Mouse (Mus musculus) MEL (cell line): ENCODE data around the gene Ssh2.

Experiments used
- CTCF ChIP-seq, 3 experiments: IDR thresholded peaks in 2 of 3; conservative IDR thresholded peaks in 1 of 3; 2 replicates each; pipeline ENCODE4 v1.5.1; 2011 to 2012; ENCODE audit warnings: low read length in 3 of 3, low read depth in 2 of 3, mild to moderate bottlenecking in 2 of 3, improper control_type of control experiment in 1 of 3, inconsistent platforms in 1 of 3, mixed read lengths in 1 of 3, moderate library complexity in 1 of 3; ENCODE audit not compliant: control insufficient read depth in 1 of 3, insufficient read depth in 1 of 3, poor library complexity in 1 of 3, severe bottlenecking in 1 of 3
- POLR2A ChIP-seq, 2 experiments: IDR thresholded peaks; 2 replicates each; pipeline ENCODE4 v1.6.1; 2011 to 2012; ENCODE audit warnings: low read length in 2 of 2, mild to moderate bottlenecking in 2 of 2, control low read depth in 1 of 2, improper control_type of control experiment in 1 of 2, low read depth in 1 of 2, moderate library complexity in 1 of 2; ENCODE audit not compliant: control insufficient read depth in 1 of 2, insufficient read depth in 1 of 2, poor library complexity in 1 of 2
- ZMIZ1 ChIP-seq: IDR thresholded peaks from 2 replicates; pipeline ENCODE4 v1.6.1; 2012; ENCODE audit warnings: low read depth, mild to moderate bottlenecking, inconsistent platforms, low read length, improper control_type of control experiment, moderate library complexity

DNA sequence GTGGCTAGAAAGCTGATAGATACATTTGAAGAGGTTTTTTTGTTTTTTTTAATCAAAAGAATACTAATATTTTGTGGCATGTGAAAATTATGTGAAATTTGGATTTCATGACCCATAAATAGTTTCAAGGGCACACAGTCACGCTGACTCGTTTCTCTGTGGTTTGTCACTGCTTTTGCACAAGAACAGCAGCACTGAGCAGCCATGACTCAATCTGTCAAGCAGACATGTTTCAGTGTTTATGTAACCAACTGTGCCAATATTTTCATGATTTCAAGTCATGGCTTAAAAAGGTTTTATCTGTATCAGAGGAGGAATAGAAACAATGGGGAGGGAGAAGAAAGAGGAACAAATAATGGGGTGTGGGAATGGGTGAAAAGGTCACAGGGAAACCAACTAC lies 31.2 kb upstream of the Ssh2 start:
- TF ChIP-seq CTCF (IDR thresholded peaks at IDR 0.05 in 2 of 3, conservative IDR thresholded peaks at IDR 0.05 in 1 of 3; ENCODE audit: control insufficient read depth in 1 of 3, insufficient read depth in 1 of 3, low read depth in 2 of 3, low read length in 3 of 3, poor library complexity in 1 of 3, severe bottlenecking in 1 of 3) (no peak), POLR2A (IDR thresholded peaks at IDR 0.05; ENCODE audit: control insufficient read depth in 1 of 2, insufficient read depth in 1 of 2, low read depth in 1 of 2, low read length in 2 of 2, poor library complexity in 1 of 2) (no peak), ZMIZ1 (no peak)
